Mouse (Mus musculus): ENCODE results near the gene Bcl9. TPM values are rescaled to one million over a fixed set of nuclear protein-coding genes. Genes with fewer than 3 reads are reported as not detected.

Bcl9 gene
- polyA plus RNA-seq, 1 experiment: 4.9 TPM

- no peak for TF ChIP-seq CEBPB (IDR thresholded peaks at IDR 0.05; ENCODE audit: low read depth)
- TF ChIP-seq MAX (IDR thresholded peaks at IDR 0.05): no peak
- no peak for TF ChIP-seq MYOD1 (IDR thresholded peaks at IDR 0.05; ENCODE audit: control insufficient read depth, insufficient read length, low read depth)
- no peak for TF ChIP-seq MYOG (IDR thresholded peaks at IDR 0.05; ENCODE audit: control insufficient read depth, extremely low read depth, insufficient read length)
- no peak for TF ChIP-seq FOSL1 (IDR thresholded peaks at IDR 0.05; ENCODE audit: insufficient read depth, low read length, poor library complexity, severe bottlenecking)
- TF ChIP-seq CTCF (IDR thresholded peaks at IDR 0.05; ENCODE audit: control insufficient read depth, insufficient read depth, insufficient read length): no peak
- TF ChIP-seq USF1 (IDR thresholded peaks at IDR 0.05; ENCODE audit: low read depth): no peak
- H3K27me3 ChIP-seq (ENCODE audit: control insufficient read depth, insufficient read depth, insufficient read length): no peaks in the 10 kb centered on the region
- no peak overlapping the region for H3K4me3 ChIP-seq (ENCODE audit: insufficient read depth, poor library complexity, severe bottlenecking)
- no peaks in the 10 kb centered on the region for H3K36me3 ChIP-seq (ENCODE audit: control insufficient read depth, insufficient read depth)
- H3K79me2 ChIP-seq (ENCODE audit: control insufficient read depth, insufficient read depth): no peaks in the 10 kb centered on the region
- no peak overlapping the region for H3ac ChIP-seq (ENCODE audit: control insufficient read depth, insufficient read length, low read depth)
- no peaks in the 10 kb centered on the region for H3K79me3 ChIP-seq (ENCODE audit: low read depth)
Observed at GRCm38 (mm10) chr3:97252896-97253295, 44.8 kb downstream of the Bcl9 start.

GRCm38 (mm10) chr3:97242629-97243167 lies 55.0 kb downstream of the Bcl9 start:
- no peaks in the 10 kb centered on the region for H3K79me3 ChIP-seq (ENCODE audit: low read depth)
- TF ChIP-seq CTCF (IDR thresholded peaks at IDR 0.05; ENCODE audit: control insufficient read depth, insufficient read depth, insufficient read length): no peak
- no peak for TF ChIP-seq MYOD1 (IDR thresholded peaks at IDR 0.05; ENCODE audit: control insufficient read depth, insufficient read length, low read depth)
- no peak for TF ChIP-seq FOSL1 (IDR thresholded peaks at IDR 0.05; ENCODE audit: insufficient read depth, low read length, poor library complexity, severe bottlenecking)
- TF ChIP-seq MAX (IDR thresholded peaks at IDR 0.05): no peak
- H3ac ChIP-seq (ENCODE audit: control insufficient read depth, insufficient read length, low read depth): no peak overlapping the region
- H3K4me3 ChIP-seq (ENCODE audit: insufficient read depth, poor library complexity, severe bottlenecking): no peak overlapping the region
- H3K27me3 ChIP-seq (ENCODE audit: control insufficient read depth, insufficient read depth, insufficient read length): no peaks in the 10 kb centered on the region
- no peaks in the 10 kb centered on the region for H3K36me3 ChIP-seq (ENCODE audit: control insufficient read depth, insufficient read depth)
- H3K79me2 ChIP-seq (ENCODE audit: control insufficient read depth, insufficient read depth): no peaks in the 10 kb centered on the region

GRCm38 (mm10) chr3:97241826-97242225 lies 55.9 kb downstream of the Bcl9 start:
- no peaks in the 10 kb centered on the region for H3K36me3 ChIP-seq (ENCODE audit: control insufficient read depth, insufficient read depth)
- H3K27me3 ChIP-seq (ENCODE audit: control insufficient read depth, insufficient read depth, insufficient read length): no peaks in the 10 kb centered on the region
- H3K79me3 ChIP-seq (ENCODE audit: low read depth): no peaks in the 10 kb centered on the region
- TF ChIP-seq FOSL1 (IDR thresholded peaks at IDR 0.05; ENCODE audit: insufficient read depth, low read length, poor library complexity, severe bottlenecking) (no peak), MYOG (IDR thresholded peaks at IDR 0.05; ENCODE audit: control insufficient read depth, extremely low read depth, insufficient read length) (no peak), USF1 (IDR thresholded peaks at IDR 0.05; ENCODE audit: low read depth) (no peak), MAX (IDR thresholded peaks at IDR 0.05) (no peak), CTCF (IDR thresholded peaks at IDR 0.05; ENCODE audit: control insufficient read depth, insufficient read depth, insufficient read length) (no peak), MYOD1 (IDR thresholded peaks at IDR 0.05; ENCODE audit: control insufficient read depth, insufficient read length, low read depth) (no peak), CEBPB (IDR thresholded peaks at IDR 0.05; ENCODE audit: low read depth) (no peak)
- H3K79me2 ChIP-seq (ENCODE audit: control insufficient read depth, insufficient read depth): no peaks in the 10 kb centered on the region
- no peak overlapping the region for H3ac ChIP-seq (ENCODE audit: control insufficient read depth, insufficient read length, low read depth)
- H3K4me3 ChIP-seq (ENCODE audit: insufficient read depth, poor library complexity, severe bottlenecking): no peak overlapping the region

- no peaks in the 10 kb centered on the region for H3K79me3 ChIP-seq (ENCODE audit: low read depth)
- no peak overlapping the region for H3ac ChIP-seq (ENCODE audit: control insufficient read depth, insufficient read length, low read depth)
- H3K27me3 ChIP-seq (ENCODE audit: control insufficient read depth, insufficient read depth, insufficient read length): no peaks in the 10 kb centered on the region
- no peaks in the 10 kb centered on the region for H3K79me2 ChIP-seq (ENCODE audit: control insufficient read depth, insufficient read depth)
- TF ChIP-seq MAX (IDR thresholded peaks at IDR 0.05) (no peak), CEBPB (IDR thresholded peaks at IDR 0.05; ENCODE audit: low read depth) (no peak), CTCF (IDR thresholded peaks at IDR 0.05; ENCODE audit: control insufficient read depth, insufficient read depth, insufficient read length) (no peak), MYOD1 (IDR thresholded peaks at IDR 0.05; ENCODE audit: control insufficient read depth, insufficient read length, low read depth) (no peak), MYOG (IDR thresholded peaks at IDR 0.05; ENCODE audit: control insufficient read depth, extremely low read depth, insufficient read length) (no peak), FOSL1 (IDR thresholded peaks at IDR 0.05; ENCODE audit: insufficient read depth, low read length, poor library complexity, severe bottlenecking) (no peak), USF1 (IDR thresholded peaks at IDR 0.05; ENCODE audit: low read depth) (no peak)
- no peak overlapping the region for H3K4me3 ChIP-seq (ENCODE audit: insufficient read depth, poor library complexity, severe bottlenecking)
- H3K36me3 ChIP-seq (ENCODE audit: control insufficient read depth, insufficient read depth): no peaks in the 10 kb centered on the region
Observed at GRCm38 (mm10) chr3:97239793-97240192, 57.9 kb downstream of the Bcl9 start.

- no peaks in the 10 kb centered on the region for H3K27me3 ChIP-seq (ENCODE audit: control insufficient read depth, insufficient read depth, insufficient read length)
- H3K79me2 ChIP-seq (ENCODE audit: control insufficient read depth, insufficient read depth): no peaks in the 10 kb centered on the region
- no peak overlapping the region for H3K4me3 ChIP-seq (ENCODE audit: insufficient read depth, poor library complexity, severe bottlenecking)
- no peaks in the 10 kb centered on the region for H3K36me3 ChIP-seq (ENCODE audit: control insufficient read depth, insufficient read depth)
- TF ChIP-seq MYOG (IDR thresholded peaks at IDR 0.05; ENCODE audit: control insufficient read depth, extremely low read depth, insufficient read length) (no peak), USF1 (IDR thresholded peaks at IDR 0.05; ENCODE audit: low read depth) (no peak), CTCF (IDR thresholded peaks at IDR 0.05; ENCODE audit: control insufficient read depth, insufficient read depth, insufficient read length) (no peak), MYOD1 (IDR thresholded peaks at IDR 0.05; ENCODE audit: control insufficient read depth, insufficient read length, low read depth) (no peak), CEBPB (IDR thresholded peaks at IDR 0.05; ENCODE audit: low read depth) (no peak), FOSL1 (IDR thresholded peaks at IDR 0.05; ENCODE audit: insufficient read depth, low read length, poor library complexity, severe bottlenecking) (no peak), MAX (IDR thresholded peaks at IDR 0.05) (no peak)
- H3ac ChIP-seq (ENCODE audit: control insufficient read depth, insufficient read length, low read depth): no peak overlapping the region
- H3K79me3 ChIP-seq (ENCODE audit: low read depth): no peaks in the 10 kb centered on the region
Observed at GRCm38 (mm10) chr3:97239316-97239715, 58.4 kb downstream of the Bcl9 start.

- H3K79me2 ChIP-seq (ENCODE audit: control insufficient read depth, insufficient read depth): no peaks in the 10 kb centered on the region
- H3ac ChIP-seq (ENCODE audit: control insufficient read depth, insufficient read length, low read depth): no peak overlapping the region
- TF ChIP-seq CEBPB (IDR thresholded peaks at IDR 0.05; ENCODE audit: low read depth) (no peak), FOSL1 (IDR thresholded peaks at IDR 0.05; ENCODE audit: insufficient read depth, low read length, poor library complexity, severe bottlenecking) (no peak), MYOG (IDR thresholded peaks at IDR 0.05; ENCODE audit: control insufficient read depth, extremely low read depth, insufficient read length) (no peak), CTCF (IDR thresholded peaks at IDR 0.05; ENCODE audit: control insufficient read depth, insufficient read depth, insufficient read length) (no peak), MYOD1 (IDR thresholded peaks at IDR 0.05; ENCODE audit: control insufficient read depth, insufficient read length, low read depth) (no peak), MAX (IDR thresholded peaks at IDR 0.05) (no peak), USF1 (IDR thresholded peaks at IDR 0.05; ENCODE audit: low read depth) (no peak)
- no peaks in the 10 kb centered on the region for H3K27me3 ChIP-seq (ENCODE audit: control insufficient read depth, insufficient read depth, insufficient read length)
- H3K4me3 ChIP-seq (ENCODE audit: insufficient read depth, poor library complexity, severe bottlenecking): no peak overlapping the region
- H3K36me3 ChIP-seq (ENCODE audit: control insufficient read depth, insufficient read depth): no peaks in the 10 kb centered on the region
- no peaks in the 10 kb centered on the region for H3K79me3 ChIP-seq (ENCODE audit: low read depth)
Observed at GRCm38 (mm10) chr3:97238521-97238920, 59.2 kb downstream of the Bcl9 start.
